Mouse (Mus musculus): Measurements from ENCODE around the gene Ing1.

Ing1 gene

DNA sequence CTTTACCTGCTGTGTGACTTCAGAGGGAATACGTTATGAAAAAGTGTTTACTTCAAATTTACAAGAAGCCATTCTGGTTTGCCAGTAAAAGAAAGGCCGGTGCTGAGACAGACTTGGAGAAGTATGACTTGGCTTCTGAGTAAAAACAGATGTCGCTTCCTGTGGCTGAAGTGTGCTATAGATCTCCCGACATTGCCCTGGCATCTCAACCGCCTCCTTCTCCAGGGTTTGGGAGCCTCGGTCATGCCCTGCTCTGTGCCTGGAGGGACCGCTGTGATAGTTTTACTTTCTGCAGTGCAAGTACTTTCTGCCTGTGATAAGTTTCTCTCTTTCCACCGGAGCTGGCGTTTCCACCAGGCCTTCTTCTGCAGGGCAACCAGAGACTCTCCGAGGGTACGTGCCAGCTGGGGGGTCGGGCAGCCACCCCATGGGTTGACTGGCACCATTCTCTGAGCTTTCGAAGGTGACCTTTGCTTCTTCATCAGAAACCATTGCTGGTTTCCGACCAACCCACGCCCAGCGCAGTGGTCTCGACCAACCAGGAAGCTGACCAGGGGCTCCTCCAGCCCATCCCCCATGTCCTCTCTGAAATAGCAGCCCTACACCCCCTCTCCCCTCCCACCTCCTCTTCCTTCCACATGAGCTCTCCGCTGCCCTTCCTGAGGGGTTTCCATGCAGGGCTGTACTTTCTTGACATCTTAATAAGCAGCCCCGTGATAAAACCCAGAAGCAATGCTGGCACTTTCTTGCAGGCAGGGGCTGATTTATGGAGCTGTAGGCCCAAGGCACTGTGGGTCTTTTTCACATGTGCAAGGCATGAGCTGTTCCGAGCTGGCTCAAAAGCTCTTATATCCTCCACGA, 30.4 kb downstream of the Ing1 start:
- DNase-seq (ENCODE audit: low read depth, low spot score): no peak

DNA sequence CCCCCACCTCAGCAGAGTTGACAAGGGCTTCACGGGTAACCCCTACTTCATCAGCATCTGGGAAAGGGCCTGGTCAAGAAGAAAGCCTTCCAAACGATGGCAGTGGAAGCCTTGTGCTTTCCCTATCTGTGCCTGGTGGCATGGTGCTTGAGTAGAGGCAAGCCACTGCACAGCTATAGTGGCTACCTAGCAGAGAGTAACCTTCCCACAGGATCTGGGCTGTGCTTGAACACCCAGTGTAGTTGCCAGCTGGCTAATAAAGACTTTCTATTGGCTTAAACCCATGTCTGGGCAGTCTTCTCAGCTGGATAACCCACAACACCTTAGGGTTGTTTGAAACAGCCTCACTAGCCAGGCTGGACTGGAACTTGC, 31.0 kb downstream of the Ing1 start:
- DNase-seq (ENCODE audit: low read depth, low spot score): no peak

DNA sequence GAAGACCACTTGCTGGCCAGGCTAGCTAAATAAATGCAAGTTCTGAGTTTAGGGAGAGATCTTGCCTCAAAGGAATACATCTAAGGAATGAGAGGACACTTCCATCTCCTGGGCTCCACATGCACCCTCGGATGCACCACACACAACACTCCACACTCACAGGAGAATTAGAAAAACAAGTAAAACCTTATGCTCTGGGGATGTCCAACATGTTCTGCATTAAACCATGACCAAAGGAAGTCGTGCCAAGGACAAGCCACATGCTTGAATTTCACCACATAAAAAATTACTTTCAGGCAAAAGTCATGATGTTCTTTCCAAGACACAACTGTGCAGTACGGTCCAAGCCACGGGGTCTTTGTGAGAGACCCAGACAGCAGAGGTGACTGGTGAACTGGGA, 36.5 kb downstream of the Ing1 start:
- DNase-seq (ENCODE audit: low read depth, low spot score): no peak

- no peak for DNase-seq (ENCODE audit: low read depth, low spot score)
These were observed 36.9 kb downstream of the Ing1 start for GRCm38 (mm10) chr8:11592296-11592695.

DNA sequence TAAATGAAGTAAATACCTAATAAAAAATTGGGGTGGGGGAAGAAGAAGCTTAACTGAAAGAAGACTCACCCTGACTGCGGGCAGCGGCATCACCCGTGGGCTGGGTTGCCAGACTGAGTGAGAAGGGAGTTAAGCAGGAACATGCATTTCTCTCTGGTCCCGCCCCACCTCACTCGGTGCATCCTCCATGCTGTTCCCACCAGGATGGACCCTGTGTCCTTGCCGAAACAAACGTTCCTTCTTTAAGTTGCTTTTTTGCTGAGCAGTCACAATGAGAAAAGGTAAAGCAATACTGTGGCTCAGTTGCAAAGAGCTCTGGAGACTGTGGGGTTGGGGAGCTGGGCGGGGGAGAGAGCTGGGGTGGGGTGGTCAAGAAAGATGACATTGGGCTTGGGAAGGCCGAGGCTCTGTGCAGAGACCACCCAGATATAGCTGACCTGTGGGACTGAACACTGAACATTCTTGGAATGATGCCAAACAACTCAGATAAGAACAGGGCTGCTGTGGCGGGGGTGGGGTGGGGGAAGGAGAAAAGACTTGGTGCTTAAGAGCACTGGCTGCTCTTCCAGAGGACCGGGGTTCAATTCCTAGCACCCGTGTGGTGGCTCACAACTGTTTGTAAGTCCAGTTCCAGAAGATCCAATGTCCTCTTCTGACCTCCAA, 38.0 kb downstream of the Ing1 start:
- no peak for DNase-seq (ENCODE audit: low read depth, low spot score)

GRCm38 (mm10) chr8:11600301-11600951, 45.1 kb downstream of the Ing1 start:
- DNase-seq (ENCODE audit: low read depth, low spot score): no peak

DNA sequence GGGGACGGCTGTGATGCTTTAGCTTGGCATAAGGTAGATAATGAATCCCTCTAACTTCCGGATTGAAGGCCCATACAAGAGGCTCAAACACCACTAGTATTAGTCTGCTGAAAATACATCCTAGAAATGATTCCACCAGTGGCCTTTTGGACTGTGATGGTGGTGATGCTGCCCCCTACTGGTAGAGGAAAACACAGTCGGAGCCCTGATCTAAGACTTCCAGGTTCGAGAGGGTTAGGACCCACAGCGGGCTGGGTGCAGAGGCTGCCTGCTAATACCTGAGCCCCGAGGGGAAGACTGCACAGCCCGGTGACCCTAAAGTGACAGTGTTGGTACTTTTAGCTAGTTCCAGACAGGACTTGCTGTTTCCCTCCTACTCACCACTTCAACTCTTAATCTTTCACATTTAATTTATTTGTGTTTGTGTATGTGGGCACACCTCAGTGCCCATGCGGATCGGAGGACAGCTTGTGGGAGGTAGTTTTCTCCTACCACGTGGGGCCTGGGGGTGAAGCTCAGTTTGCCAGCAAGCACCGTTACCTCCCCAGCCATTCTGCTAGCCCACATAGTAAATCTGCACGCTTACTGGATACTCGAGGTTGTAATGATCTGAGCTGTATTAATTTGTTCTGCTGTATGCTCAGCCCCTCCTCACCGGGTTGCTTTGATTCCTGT, 46.8 kb downstream of the Ing1 start:
- DNase-seq (ENCODE audit: low read depth, low spot score): no peak

GRCm38 (mm10) chr8:11608848-11609247, 53.5 kb downstream of the Ing1 start:
- no peak for DNase-seq (ENCODE audit: low read depth, low spot score)

Data from telencephalon, adult 2 months (tissue).